Mouse (Mus musculus) forebrain, postnatal 0 days (tissue): ENCODE results near the gene Capn9. TPM values are rescaled to one million over a fixed set of nuclear protein-coding genes. Genes with fewer than 3 reads are reported as not detected.

Experiments used
- ATAC-seq: fragments of 200-750 bp; cut with Nextera tagmentation; 2 replicates; pipeline ENCODE4 v1.8.0; 2017; ENCODE audit warnings: mild to moderate bottlenecking, moderate library complexity
- DNase-seq: peaks from one replicate; pipeline ENCODE4 v3.0.0-alpha.2; 2015
- H3K27ac ChIP-seq: fragments of 300-500 bp; sonication (generic); 2 replicates; pipeline ENCODE4 v1.5.1; 2014; ENCODE audit warnings: low read depth, mild to moderate bottlenecking, antibody characterized with exemption, low read length, moderate library complexity, mixed read lengths
- H3K27me3 ChIP-seq: fragments of 300-500 bp; sonication (generic); 2 replicates; pipeline ENCODE4 v1.6.1; 2014; ENCODE audit warnings: mild to moderate bottlenecking, low read length, mixed read lengths; ENCODE audit not compliant: insufficient read depth
- H3K36me3 ChIP-seq: fragments of 300-500 bp; sonication (generic); 2 replicates; pipeline ENCODE4 v1.6.1; 2014; ENCODE audit warnings: mild to moderate bottlenecking, moderate library complexity; ENCODE audit not compliant: insufficient read depth
- H3K4me1 ChIP-seq: fragments of 300-500 bp; sonication (generic); 2 replicates; pipeline ENCODE4 v1.6.1; 2014; ENCODE audit warnings: antibody characterized with exemption; ENCODE audit not compliant: insufficient read depth
- H3K4me2 ChIP-seq: fragments of 300-500 bp; sonication (generic); 2 replicates; pipeline ENCODE4 v1.6.1; 2014; ENCODE audit warnings: low read depth, mild to moderate bottlenecking, moderate library complexity
- H3K4me3 ChIP-seq: fragments of 300-500 bp; sonication (generic); 2 replicates; pipeline ENCODE4 v1.5.1; 2014; ENCODE audit warnings: low read depth, low read length, mixed read lengths
- H3K9ac ChIP-seq: fragments of 300-500 bp; sonication (generic); 2 replicates; pipeline ENCODE4 v1.6.1; 2014; ENCODE audit warnings: mild to moderate bottlenecking
- H3K9me3 ChIP-seq: fragments of 300-500 bp; sonication (generic); 2 replicates; pipeline ENCODE4 v1.6.1; 2016; ENCODE audit warnings: low read length
- CTCF ChIP-seq: sonication (generic); IDR thresholded peaks from 2 replicates; pipeline ENCODE4 v1.5.1; 2016; ENCODE audit warnings: antibody characterized with exemption, control low read depth, low read depth
- WGBS: fragments of 180-500 bp; shearing (Covaris S2); extraction: QIAGEN DNeasy Blood & Tissue Kit; methylation state at CpG from one replicate; pipeline ENCODE4 v1.1.7; 2014; 5-methylcytosine and 5-hydroxymethylcytosine counted together
- polyA plus RNA-seq: library from polyadenylated mRNA; unstranded; fragments of >200 nt; fragmentation: Nextera tagmentation; extraction: Ambion mirVana; gene quantifications from 2 replicates; pipeline ENCODE4 v1.2.1, GENCODE M21; 2015
- total RNA-seq: library from RNA; depleted of rRNA; stranded (reverse); fragments of >200 nt; gene quantifications from 2 replicates; pipeline ENCODE4 v1.2.3, GENCODE M21; 2014; rRNA removed

The Capn9 gene
- total and polyA plus RNA-seq, 2 experiments from 2014 or later = 0.29 TPM; not detected in 1

DNA sequence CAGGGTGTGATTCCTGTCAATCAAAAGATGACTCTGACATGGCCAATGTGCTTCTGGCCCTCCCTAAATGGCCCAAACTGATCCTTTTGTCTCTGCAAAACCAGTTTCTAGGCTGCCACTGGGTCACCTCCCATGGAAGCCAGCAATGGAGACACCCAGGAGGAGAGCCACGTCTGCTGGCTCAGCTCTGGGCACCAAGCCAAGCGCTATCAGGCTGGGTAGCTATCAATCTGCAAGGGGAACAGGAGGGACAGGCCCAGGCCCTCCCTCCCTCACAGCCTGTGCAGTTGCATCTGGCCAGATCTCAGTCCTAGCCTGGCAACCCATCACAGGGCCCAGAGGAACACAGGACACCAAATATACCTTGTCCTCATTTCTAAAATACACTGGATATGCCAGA, 82.5 kb downstream of the Capn9 start:
- Histone ChIP-seq H3K27ac (no peak overlapping the region), H3K27me3 (no peaks in the 10 kb centered on the region), H3K9me3 (no peaks in the 10 kb centered on the region), H3K4me2 (no peak overlapping the region), H3K4me1 (peaks cover 31% of the 10 kb centered on the region), H3K9ac (no peak overlapping the region), H3K4me3 (no peak overlapping the region), H3K36me3 (no peaks in the 10 kb centered on the region)
- WGBS = 47% methylated on average over 2 of the region's 2 CpGs
- ATAC-seq (no peak), DNase-seq (peak; percentile 48)
- no peak for TF ChIP-seq CTCF

DNA sequence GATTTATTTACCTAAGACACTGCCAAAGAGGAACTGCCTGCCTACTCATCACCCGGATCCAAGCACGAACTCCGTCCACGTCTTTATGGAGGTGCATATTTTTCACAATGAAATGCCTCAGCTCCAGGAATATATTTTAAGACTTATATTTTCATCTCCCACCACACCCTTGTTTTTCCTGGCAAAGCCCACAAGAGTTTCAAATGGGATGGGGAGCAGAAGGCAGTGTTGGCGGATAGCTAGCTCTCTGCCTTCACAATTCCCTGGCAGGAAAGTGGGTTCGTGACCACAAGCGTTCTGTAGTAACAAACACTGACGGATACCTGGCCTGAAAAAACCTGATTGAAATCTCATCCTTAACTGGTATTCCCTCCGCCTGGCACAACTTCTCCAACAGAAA, 85.9 kb downstream of the Capn9 start:
- ATAC-seq (no peak), DNase-seq (no peak)
- no peak for TF ChIP-seq CTCF
- 24% methylated on average over 9 of the region's 9 CpGs for WGBS
- peaks cover 38% of the 10 kb centered on the region for H3K4me1 ChIP-seq
- no peaks in the 10 kb centered on the region for H3K36me3 ChIP-seq
- H3K27ac ChIP-seq = peak overlapping the region; percentile 95; the same call in 1 of the 2 replicates
- no peaks in the 10 kb centered on the region for H3K9me3 ChIP-seq
- H3K9ac ChIP-seq = peak overlapping the region; percentile 84
- peak overlapping the region; percentile 77 for H3K4me2 ChIP-seq
- H3K4me3 ChIP-seq = peak overlapping the region; percentile 86
- H3K27me3 ChIP-seq = no peaks in the 10 kb centered on the region

DNA sequence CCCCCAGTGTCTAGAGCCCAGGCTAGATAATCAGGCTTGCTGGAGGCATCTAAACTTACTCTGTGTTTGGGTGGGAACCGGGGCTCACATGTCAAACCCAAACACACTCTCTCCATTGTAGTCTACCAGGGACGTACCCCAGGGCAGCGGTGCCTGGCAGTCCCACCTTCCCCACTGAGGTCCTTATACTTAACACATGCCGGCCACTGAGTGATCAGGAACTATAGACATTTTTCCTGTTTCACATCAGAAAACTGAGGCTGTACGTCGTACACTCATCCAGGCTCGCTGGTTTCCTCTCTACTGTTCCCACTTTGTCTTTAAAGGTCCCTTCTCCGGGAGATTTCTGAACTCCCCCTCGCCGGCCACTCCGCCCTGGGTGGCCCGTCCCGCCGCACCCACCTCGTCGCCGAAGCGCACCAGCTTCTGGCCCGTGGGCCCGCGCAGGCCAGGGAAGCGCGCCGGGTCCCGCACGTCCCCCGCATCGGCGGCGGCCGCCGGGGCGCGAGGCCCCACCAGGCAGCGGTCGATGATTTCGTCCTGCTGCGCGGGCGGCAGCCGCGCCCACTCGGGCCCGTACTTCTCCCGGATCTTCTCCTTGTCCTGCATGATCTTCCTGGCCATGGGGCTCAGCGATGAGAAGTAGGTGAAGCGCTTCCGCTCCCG, 86.7 kb downstream of the Capn9 start:
- no peak for TF ChIP-seq CTCF
- WGBS = 0% methylated on average over 46 of the region's 49 CpGs
- Histone ChIP-seq H3K9ac (peak overlapping the region; percentile 84), H3K36me3 (no peaks in the 10 kb centered on the region), H3K4me3 (peak overlapping the region; percentile 86), H3K9me3 (no peaks in the 10 kb centered on the region), H3K4me2 (peak overlapping the region; percentile 77), H3K27me3 (no peaks in the 10 kb centered on the region), H3K27ac (peak overlapping the region; percentile 95), H3K4me1 (peaks cover 38% of the 10 kb centered on the region)
- ATAC-seq = peak; percentile 50
- peak; percentile 25 for DNase-seq

DNA sequence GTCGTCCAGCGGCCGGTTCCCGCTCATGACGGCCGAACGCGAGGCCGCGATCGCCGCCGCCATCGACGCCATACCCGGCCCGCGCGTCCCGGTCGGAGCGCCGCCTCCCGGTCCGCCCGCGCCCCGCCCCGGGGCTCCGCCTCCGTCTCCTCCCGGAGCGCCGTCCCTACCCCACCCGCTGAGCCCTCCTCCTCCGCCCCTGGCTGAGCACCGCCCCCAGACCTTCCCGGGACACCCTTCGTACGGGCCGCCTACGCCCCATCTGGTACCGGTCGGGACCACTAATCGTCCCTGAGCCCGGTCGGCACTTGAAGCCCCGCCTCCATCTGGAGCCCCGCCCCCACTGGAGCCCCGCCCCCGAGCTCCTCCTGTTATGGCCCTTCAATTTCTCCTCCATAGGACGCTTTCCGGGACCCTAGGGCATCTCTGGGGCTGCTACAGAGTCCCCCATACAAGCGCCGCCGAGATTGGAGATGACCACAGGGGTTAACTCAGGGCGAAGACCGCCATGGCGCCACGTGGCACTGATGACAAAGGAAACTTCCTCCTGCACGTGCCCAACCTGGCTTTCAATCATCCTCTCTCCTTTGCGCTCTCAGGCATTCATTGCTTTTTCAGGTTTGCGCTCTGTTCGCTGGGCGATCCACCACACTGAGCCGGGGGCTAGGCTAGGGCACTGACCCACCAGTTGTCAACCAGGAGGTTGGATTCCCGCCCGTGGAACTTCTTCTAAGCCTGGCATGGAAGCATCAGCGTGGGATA, 87.4 kb downstream of the Capn9 start, which contains the start of gene 2310022B05Rik:
2310022B05Rik (minus strand) TSS at position 258 of the 762 bp plus-strand sequence.
- 1% methylated on average over 52 of the region's 69 CpGs for WGBS
- ATAC-seq (peak; percentile 88), DNase-seq (peak; percentile 86)
- Histone ChIP-seq H3K9me3 (no peaks in the 10 kb centered on the region), H3K27me3 (no peaks in the 10 kb centered on the region), H3K9ac (peak within 1 kb of the TSS; percentile 84), H3K4me2 (peak within 1 kb of the TSS; percentile 77), H3K27ac (peak within 1 kb of the TSS; percentile 95), H3K4me3 (peak within 1 kb of the TSS; percentile 86), H3K36me3 (no peaks in the 10 kb centered on the region), H3K4me1 (peaks cover 35% of the 10 kb centered on the region)
- TF ChIP-seq CTCF = peak; percentile 29; the same call in 1 of the 2 replicates

DNA sequence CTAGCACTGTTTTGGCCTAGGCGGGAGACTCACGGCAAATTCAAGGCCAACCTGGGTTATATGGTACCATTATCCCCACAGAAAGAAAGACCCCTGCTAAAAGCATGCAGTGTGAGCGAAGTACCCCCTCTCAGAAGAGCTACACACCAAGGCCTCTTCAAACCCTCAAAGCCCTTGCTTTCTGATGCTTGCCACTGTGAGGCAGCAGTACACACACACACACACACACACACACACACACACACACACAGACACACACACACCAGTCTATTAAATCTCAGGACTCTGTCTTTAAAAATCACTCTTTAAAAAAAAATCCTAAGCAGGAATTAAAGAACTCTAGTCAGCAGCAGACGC, 87.9 kb downstream of the Capn9 start:
- Histone ChIP-seq H3K27me3 (no peaks in the 10 kb centered on the region), H3K9ac (peak overlapping the region; percentile 84), H3K4me1 (peaks cover 32% of the 10 kb centered on the region), H3K36me3 (no peaks in the 10 kb centered on the region), H3K9me3 (no peaks in the 10 kb centered on the region), H3K4me3 (peak overlapping the region; percentile 86), H3K4me2 (peak overlapping the region; percentile 77), H3K27ac (peak overlapping the region; percentile 95)
- ATAC-seq (peak; percentile 60), DNase-seq (no peak)
- 45% methylated on average over 4 of the region's 4 CpGs for WGBS
- peak; percentile 26; the same call in 1 of the 2 replicates for TF ChIP-seq CTCF

DNA sequence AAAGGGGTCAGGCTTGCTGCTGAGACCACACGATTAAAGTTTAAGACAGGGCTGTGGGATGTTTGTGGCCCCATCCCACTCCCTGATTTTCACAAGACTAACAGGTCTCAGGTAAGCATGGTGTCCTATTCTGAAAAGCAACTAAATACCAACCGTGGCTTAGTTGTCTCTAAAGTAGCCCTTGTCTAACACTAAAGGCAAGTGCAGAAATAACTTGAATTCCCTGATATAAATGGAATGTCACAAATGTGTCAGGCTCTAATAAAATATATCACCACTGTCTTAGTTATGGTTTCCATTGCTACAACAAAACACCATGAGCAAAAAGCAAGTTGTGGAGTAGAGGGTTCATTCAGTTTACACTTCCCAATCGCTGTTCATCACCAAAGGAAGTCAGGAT, 88.5 kb downstream of the Capn9 start:
- Histone ChIP-seq H3K4me3 (no peak overlapping the region), H3K9ac (no peak overlapping the region), H3K4me1 (peaks cover 28% of the 10 kb centered on the region), H3K27me3 (no peaks in the 10 kb centered on the region), H3K27ac (peak overlapping the region; percentile 95; the same call in 1 of the 2 replicates), H3K36me3 (no peaks in the 10 kb centered on the region), H3K9me3 (no peaks in the 10 kb centered on the region), H3K4me2 (no peak overlapping the region)
- ATAC-seq (no peak), DNase-seq (no peak)
- WGBS = 81% methylated on average over 3 of the region's 3 CpGs
- TF ChIP-seq CTCF = no peak

Other genes with a start within 250 kb of the Capn9 start
- gene Pgbd5, start 136.5 kb upstream of the Capn9 start, total RNA-seq = 57.1 and 62.5 TPM in 2 replicates
- gene Pgbd5, start 136.5 kb upstream of the Capn9 start, polyA plus RNA-seq = 12.9 and 17.3 TPM in 2 replicates
- 30.4 and 32.9 TPM in 2 replicates for gene Cog2, start 55.3 kb upstream of the Capn9 start, total RNA-seq
- gene Cog2, start 55.3 kb upstream of the Capn9 start, polyA plus RNA-seq = 13.7 and 19.3 TPM in 2 replicates
- 27.7 and 29.4 TPM in 2 replicates for gene Agt, start 6.4 kb upstream of the Capn9 start, total RNA-seq
- gene Agt, start 6.4 kb upstream of the Capn9 start, polyA plus RNA-seq = 18.6 and 30.0 TPM in 2 replicates
- gene 2310022B05Rik, start 87.3 kb downstream of the Capn9 start, total RNA-seq = 68.2 and 79.7 TPM in 2 replicates
- 35.7 and 37.8 TPM in 2 replicates for gene 2310022B05Rik, start 87.3 kb downstream of the Capn9 start, polyA plus RNA-seq
- gene Ttc13, start 145.9 kb downstream of the Capn9 start, total RNA-seq = 64.2 and 79.2 TPM in 2 replicates
- gene Ttc13, start 145.9 kb downstream of the Capn9 start, polyA plus RNA-seq = 50.1 and 56.1 TPM in 2 replicates
- 9.5 and 17.6 TPM in 2 replicates for gene Arv1, start 146.0 kb downstream of the Capn9 start, total RNA-seq
- 25.6 and 31.4 TPM in 2 replicates for gene Arv1, start 146.0 kb downstream of the Capn9 start, polyA plus RNA-seq
- gene Fam89a, start 175.7 kb downstream of the Capn9 start, total RNA-seq = 0.23 and 0.29 TPM in 2 replicates
- 0.15 and 0.28 TPM in 2 replicates for gene Fam89a, start 175.7 kb downstream of the Capn9 start, polyA plus RNA-seq
- 64.2 and 68.3 TPM in 2 replicates for gene Trim67, start 217.0 kb downstream of the Capn9 start, total RNA-seq
- 21.9 and 25.7 TPM in 2 replicates for gene Trim67, start 217.0 kb downstream of the Capn9 start, polyA plus RNA-seq